15 mouse cellular contexts compared by ENCODE assay signal in genomic region chr2:152601275-152601960, GRCm38 (mm10). TPM values are rescaled to one million over a fixed set of nuclear protein-coding genes. Genes with fewer than 3 reads are reported as not detected.
DNase-seq lines count a peak whose midpoint lies in the region; ATAC-seq and TF ChIP-seq lines count a peak whose summit lies in the region.
"Had no signal": no experiment of that assay in that cellular context is flagged by ENCODE, and none has a peak within 500 bp of the region (broad histone marks: within the 10 kb centered on the region; RNA-seq: fewer than 3 reads in every experiment).

No protein-coding gene starts in this region.

- 75% methylated on average over 4 of the region's 4 CpGs for WGBS in cerebellum, adult 2 months
- 46% methylated on average over 4 of the region's 4 CpGs for WGBS in liver, embryonic 14.5 days (ENCODE audit: insufficient replicate concordance)

- no peak for ATAC-seq in liver, embryonic 14.5 days (ENCODE audit: insufficient read depth)
- ATAC-seq in cerebellum, adult (ENCODE audit: insufficient number of reproducible peaks, low FRiP score, low TSS enrichment), result no peak

- H3K4me3 ChIP-seq in cerebellum, adult 2 months (replicated peaks; ENCODE audit: insufficient read depth, low read depth, low read length), result no peak overlapping the region
- no peak overlapping the region for H3K4me3 ChIP-seq in liver, embryonic 14.5 days (ENCODE audit: insufficient read depth in 1 of 2, low read depth in 2 of 2, low read length in 2 of 2)
- no peak overlapping the region for H3K4me3 ChIP-seq in ES-Bruce4 (ENCODE audit: low read depth, low read length)
- H3K4me3 ChIP-seq: heart, embryonic 13.5 days; hindbrain, embryonic 13.5 days; megakaryocyte, embryonic 14.5 days had no signal

- TF ChIP-seq POLR2A in cerebellum, adult 2 months (IDR thresholded peaks at IDR 0.05; ENCODE audit: borderline replicate concordance, insufficient read depth, low read length), result no peak
- no peak for TF ChIP-seq POLR2A in ES-Bruce4 (IDR thresholded peaks at IDR 0.05; ENCODE audit: insufficient read depth, low read length)

- TF ChIP-seq EP300 in liver, embryonic 14.5 days (IDR thresholded peaks at IDR 0.05; ENCODE audit: low read depth), result no peak
- TF ChIP-seq EP300 in ES-Bruce4 (IDR thresholded peaks at IDR 0.05; ENCODE audit: insufficient read depth, low read depth, low read length), result no peak

- H3K4me1 ChIP-seq in cerebellum, adult 2 months (ENCODE audit: control insufficient read depth, insufficient read depth, low read length), result no peaks in the 10 kb centered on the region
- no peaks in the 10 kb centered on the region for H3K4me1 ChIP-seq in liver, embryonic 14.5 days (replicated peaks; ENCODE audit: control insufficient read depth in 2 of 2, insufficient read depth in 2 of 2, low read length in 1 of 2)
- no peaks in the 10 kb centered on the region for H3K4me1 ChIP-seq in ES-Bruce4 (ENCODE audit: control insufficient read depth, insufficient read depth, low read length)
- H3K4me1 ChIP-seq: heart, embryonic 13.5 days; hindbrain, embryonic 13.5 days had no signal

- no peak overlapping the region for H3K4me2 ChIP-seq in liver, embryonic 14.5 days (ENCODE audit: low read depth)
- H3K4me2 ChIP-seq: heart, embryonic 13.5 days; hindbrain, embryonic 13.5 days had no signal

- no peak overlapping the region for H3K27ac ChIP-seq in cerebellum, adult 2 months (ENCODE audit: insufficient read depth, low read length)
- no peak overlapping the region for H3K27ac ChIP-seq in liver, embryonic 14.5 days
- H3K27ac ChIP-seq in ES-Bruce4 (ENCODE audit: insufficient read depth, low read length), result no peak overlapping the region
- H3K27ac ChIP-seq: heart, embryonic 13.5 days; hindbrain, embryonic 13.5 days had no signal

- no peaks in the 10 kb centered on the region for H3K9me3 ChIP-seq in liver, embryonic 14.5 days (ENCODE audit: control insufficient read depth, low read length)
- no peaks in the 10 kb centered on the region for H3K9me3 ChIP-seq in ES-Bruce4 (replicated peaks; ENCODE audit: control insufficient read depth, insufficient read depth, low read length, poor library complexity, severe bottlenecking)
- H3K9me3 ChIP-seq: heart, embryonic 13.5 days; hindbrain, embryonic 13.5 days had no signal

- H3K36me3 ChIP-seq in liver, embryonic 14.5 days (replicated peaks; ENCODE audit: control insufficient read depth, insufficient read depth, low read depth), result no peaks in the 10 kb centered on the region
- no peaks in the 10 kb centered on the region for H3K36me3 ChIP-seq in ES-Bruce4 (ENCODE audit: control insufficient read depth, insufficient read depth, low read length, poor library complexity, severe bottlenecking)
- H3K36me3 ChIP-seq: heart, embryonic 13.5 days; hindbrain, embryonic 13.5 days had no signal

- TF ChIP-seq CTCF in cerebellum, adult 2 months (IDR thresholded peaks at IDR 0.05; ENCODE audit: borderline replicate concordance, insufficient read depth, low read depth, low read length), result peak; percentile 24; the same call in 1 of the 2 replicates
- TF ChIP-seq CTCF in liver, embryonic 14.5 days (IDR thresholded peaks at IDR 0.05; ENCODE audit: low read depth), result peak; percentile 55
- peak; percentile 39 for TF ChIP-seq CTCF in ES-Bruce4 (IDR thresholded peaks at IDR 0.05; ENCODE audit: low read depth, low read length)

- H3K27me3 ChIP-seq in cerebellum, adult 2 months (ENCODE audit: control insufficient read depth, insufficient read depth, low read length), result no peaks in the 10 kb centered on the region
- no peaks in the 10 kb centered on the region for H3K27me3 ChIP-seq in liver, embryonic 14.5 days (ENCODE audit: control insufficient read depth, insufficient read depth, low read length)
- H3K27me3 ChIP-seq in ES-Bruce4 (ENCODE audit: control insufficient read depth, insufficient read depth, low read length, poor library complexity, severe bottlenecking), result no peaks in the 10 kb centered on the region
- H3K27me3 ChIP-seq: heart, embryonic 13.5 days; hindbrain, embryonic 13.5 days had no signal

- no peak for DNase-seq in cerebellum, adult 2 months
- no peak for DNase-seq in cerebellum, adult 11 months
- DNase-seq in liver, embryonic 14.5 days (ENCODE audit: low read depth in 3 of 3, low spot score in 3 of 3), result no peak
- no peak for DNase-seq in liver
- peak; percentile 17 for DNase-seq in fibroblast of lung, adult 2 months (ENCODE audit: low read depth)
- no peak for DNase-seq in embryo, embryonic 9.5 days (ENCODE audit: extremely low spot score)
- DNase-seq: cerebellum, postnatal 25 days; kidney, adult 9 months; thymus, postnatal 14 days had no signal

- no peak overlapping the region for H3K9ac ChIP-seq in liver, embryonic 14.5 days (replicated peaks)
- no peak overlapping the region for H3K9ac ChIP-seq in ES-Bruce4 (ENCODE audit: low read depth, poor library complexity, severe bottlenecking)
- H3K9ac ChIP-seq: heart, embryonic 13.5 days; hindbrain, embryonic 13.5 days had no signal

RNA-seq across cellular contexts. Expression of gene Defb45, which starts 2.2 kb away (rescaled TPM):
- polyA plus RNA-seq in cerebellum, adult 2 months (2012; rRNA removed), result not detected in 2 replicates
- not detected in 2 replicates for polyA plus RNA-seq in liver, embryonic 14.5 days (2012; rRNA removed)
- polyA plus RNA-seq in liver, embryonic 14.5 days (2014; fragmentation: Nextera tagmentation; extraction: Ambion mirVana), result not detected in 2 replicates
- polyA plus RNA-seq in ES-Bruce4 (2011; ENCODE audit: insufficient read depth, insufficient read length, low read depth, missing spikeins), result not detected in 2 replicates
- polyA plus RNA-seq: heart, embryonic 13.5 days; hindbrain, embryonic 13.5 days; limb, embryonic 14.5 days had no signal

RNA-seq across cellular contexts. Expression of gene Defb36, which starts 2.7 kb away (rescaled TPM):
- polyA plus RNA-seq in cerebellum, adult 2 months (2012; rRNA removed), result not detected in 2 replicates
- polyA plus RNA-seq in liver, embryonic 14.5 days (2012; rRNA removed), result not detected in 2 replicates
- polyA plus RNA-seq in liver, embryonic 14.5 days (2014; fragmentation: Nextera tagmentation; extraction: Ambion mirVana), result not detected in 2 replicates
- not detected in 2 replicates for polyA plus RNA-seq in ES-Bruce4 (2011; ENCODE audit: insufficient read depth, insufficient read length, low read depth, missing spikeins)
- polyA plus RNA-seq: heart, embryonic 13.5 days; hindbrain, embryonic 13.5 days; limb, embryonic 14.5 days had no signal

RNA-seq across cellular contexts. Expression of gene Defb19, which starts 21.3 kb away (rescaled TPM):
- not detected in 2 replicates for polyA plus RNA-seq in cerebellum, adult 2 months (2012; rRNA removed)
- polyA plus RNA-seq in liver, embryonic 14.5 days (2012; rRNA removed), result not detected in 2 replicates
- polyA plus RNA-seq in liver, embryonic 14.5 days (2014; fragmentation: Nextera tagmentation; extraction: Ambion mirVana), result not detected in 2 replicates
- not detected in 2 replicates for polyA plus RNA-seq in ES-Bruce4 (2011; ENCODE audit: insufficient read depth, insufficient read length, low read depth, missing spikeins)
- polyA plus RNA-seq: hindbrain, embryonic 13.5 days; limb, embryonic 14.5 days had no signal

RNA-seq across cellular contexts. Expression of gene Defb25, which starts 21.4 kb away (rescaled TPM):
- not detected in 2 replicates for polyA plus RNA-seq in cerebellum, adult 2 months (2012; rRNA removed)
- not detected in 2 replicates for polyA plus RNA-seq in liver, embryonic 14.5 days (2012; rRNA removed)
- not detected in 2 replicates for polyA plus RNA-seq in liver, embryonic 14.5 days (2014; fragmentation: Nextera tagmentation; extraction: Ambion mirVana)
- polyA plus RNA-seq in ES-Bruce4 (2011; ENCODE audit: insufficient read depth, insufficient read length, low read depth, missing spikeins), result not detected in 2 replicates
- polyA plus RNA-seq: hindbrain, embryonic 13.5 days had no signal

RNA-seq across cellular contexts. Expression of gene Rem1, which starts 25.3 kb away (rescaled TPM):
- 0.76 and 0.90 TPM in 2 replicates for polyA plus RNA-seq in cerebellum, adult 2 months (2012; rRNA removed)
- 0.42 and 0.66 TPM in 2 replicates for polyA plus RNA-seq in liver, embryonic 14.5 days (2012; rRNA removed)
- 0.52 and 0.91 TPM in 2 replicates for polyA plus RNA-seq in liver, embryonic 14.5 days (2014; fragmentation: Nextera tagmentation; extraction: Ambion mirVana)
- 1.2 and 1.3 TPM in 2 replicates for polyA plus RNA-seq in ES-Bruce4 (2011; ENCODE audit: insufficient read depth, insufficient read length, low read depth, missing spikeins)
